Mouse (Mus musculus): ENCODE measurements around the gene Camta1. TPM values are rescaled to one million over a fixed set of nuclear protein-coding genes. Genes with fewer than 3 reads are reported as not detected.
A peak's percentile ranks its signal among the peaks of the same experiment; 100 is the strongest.

Gene Camta1
- polyA plus RNA-seq, 1 experiment from 2014 or later, result 93.9 TPM

DNA sequence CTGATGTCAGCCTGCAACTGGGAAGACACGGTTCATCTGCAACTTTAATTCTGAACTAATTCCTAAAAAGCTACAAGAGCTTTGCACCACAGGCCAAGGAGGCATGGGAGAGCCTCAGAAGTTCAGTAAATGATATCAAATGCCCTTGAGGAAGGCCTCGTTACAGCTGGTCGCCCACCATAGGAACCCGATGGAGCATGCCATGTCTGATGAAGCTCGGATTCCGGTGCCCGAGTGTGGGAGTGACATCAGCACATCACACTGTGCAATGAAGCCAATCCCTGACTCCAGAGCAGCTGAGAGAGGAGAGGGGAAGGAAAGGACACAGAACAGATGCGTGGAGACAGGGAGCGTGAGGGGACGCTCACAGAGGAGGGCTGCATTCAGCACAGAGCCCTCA lies 231.0 kb downstream of the Camta1 start:
- no peaks in the 10 kb centered on the region for H3K4me1 ChIP-seq (replicated peaks; ENCODE audit: control insufficient read depth, insufficient read depth, low read length)
- WGBS, result 72% methylated on average over 10 of the region's 10 CpGs

GRCm38 (mm10) chr4:151630231-151630630 lies 231.4 kb downstream of the Camta1 start:
- WGBS, result 54% methylated on average over 3 of the region's 3 CpGs
- Histone ChIP-seq H3K27me3 (replicated peaks; ENCODE audit: control insufficient read depth, insufficient read depth, low read length) (no peaks in the 10 kb centered on the region), H3K4me3 (ENCODE audit: low read depth, low read length) (no peak overlapping the region), H3K9me3 (ENCODE audit: control insufficient read depth, low read length) (no peaks in the 10 kb centered on the region), H3K9ac (ENCODE audit: low read depth, low read length) (no peak overlapping the region), H3K36me3 (ENCODE audit: control insufficient read depth, insufficient read depth, low read length) (no peaks in the 10 kb centered on the region), H3K4me2 (no peak overlapping the region), H3K27ac (ENCODE audit: low read depth, low read length) (no peak overlapping the region), H3K4me1 (replicated peaks; ENCODE audit: control insufficient read depth, insufficient read depth, low read length) (no peaks in the 10 kb centered on the region)
- DNase-seq (ENCODE audit: low spot score), result no peak
- no peak for ATAC-seq (replicated peaks; ENCODE audit: low FRiP score)

More for the DNA sequence above, 231.0 kb downstream of the Camta1 start:
- H3K9ac ChIP-seq (ENCODE audit: low read depth, low read length), result no peak overlapping the region
- ATAC-seq (replicated peaks; ENCODE audit: low FRiP score) (no peak), DNase-seq (ENCODE audit: low spot score) (no peak)
- H3K27me3 ChIP-seq (replicated peaks; ENCODE audit: control insufficient read depth, insufficient read depth, low read length), result no peaks in the 10 kb centered on the region
- H3K4me3 ChIP-seq (ENCODE audit: low read depth, low read length), result no peak overlapping the region
- H3K9me3 ChIP-seq (ENCODE audit: control insufficient read depth, low read length), result no peaks in the 10 kb centered on the region
- no peak overlapping the region for H3K27ac ChIP-seq (ENCODE audit: low read depth, low read length)
- no peak overlapping the region for H3K4me2 ChIP-seq
- no peaks in the 10 kb centered on the region for H3K36me3 ChIP-seq (ENCODE audit: control insufficient read depth, insufficient read depth, low read length)

- Histone ChIP-seq H3K4me2 (no peak overlapping the region), H3K4me1 (replicated peaks; ENCODE audit: control insufficient read depth, insufficient read depth, low read length) (no peaks in the 10 kb centered on the region), H3K36me3 (ENCODE audit: control insufficient read depth, insufficient read depth, low read length) (no peaks in the 10 kb centered on the region), H3K27me3 (replicated peaks; ENCODE audit: control insufficient read depth, insufficient read depth, low read length) (no peaks in the 10 kb centered on the region), H3K9me3 (ENCODE audit: control insufficient read depth, low read length) (no peaks in the 10 kb centered on the region; the same call in 1 of the 2 replicates), H3K27ac (ENCODE audit: low read depth, low read length) (no peak overlapping the region), H3K4me3 (ENCODE audit: low read depth, low read length) (no peak overlapping the region), H3K9ac (ENCODE audit: low read depth, low read length) (no peak overlapping the region)
- ATAC-seq (replicated peaks; ENCODE audit: low FRiP score) (no peak), DNase-seq (ENCODE audit: low spot score) (no peak)
- 79% methylated on average over 14 of the region's 14 CpGs for WGBS
Observed at GRCm38 (mm10) chr4:151619541-151620016, 242.1 kb downstream of the Camta1 start.

DNA sequence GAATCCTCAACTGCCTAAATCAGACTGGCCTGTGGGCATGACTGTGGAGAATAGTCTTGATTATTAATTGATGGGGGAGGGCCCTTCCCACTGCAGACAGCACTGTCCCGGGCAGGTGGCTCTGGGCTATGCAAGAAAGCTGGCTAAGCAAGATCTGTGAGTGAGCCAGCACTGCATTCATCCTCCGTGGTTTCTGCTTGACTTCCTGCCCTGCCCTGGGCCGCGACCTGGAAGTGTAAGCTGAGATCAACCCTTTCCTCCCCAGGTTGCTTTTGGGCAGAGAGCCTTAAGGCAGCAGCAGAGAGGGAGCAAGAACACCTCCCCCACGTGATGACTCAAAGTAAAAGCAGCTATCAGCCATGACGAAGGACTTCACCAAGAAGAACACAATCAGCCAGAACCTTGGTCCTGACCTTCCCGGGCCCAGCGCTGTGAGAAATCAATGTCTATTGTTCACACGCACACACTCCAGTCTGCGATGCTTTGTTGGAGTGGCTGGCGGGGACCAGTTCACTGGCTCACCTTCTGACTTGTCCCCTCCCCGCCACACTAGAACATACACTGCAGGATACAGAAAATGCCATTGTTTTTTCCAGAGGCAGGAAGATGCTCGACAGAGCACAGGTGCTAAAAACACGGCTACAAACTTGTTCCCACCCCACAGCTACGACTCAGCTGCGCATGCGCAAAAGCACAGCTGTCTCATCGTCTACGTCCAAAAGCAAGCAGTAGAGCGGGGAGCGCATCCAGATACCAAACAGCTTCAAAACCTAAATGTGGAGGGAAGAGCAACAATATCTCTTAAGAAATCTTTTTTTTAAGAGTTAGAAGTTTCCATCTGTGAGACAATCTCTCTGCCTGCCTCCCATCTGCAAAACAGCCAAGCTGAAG lies 243.0 kb downstream of the Camta1 start:
- no peak overlapping the region for H3K9ac ChIP-seq (ENCODE audit: low read depth, low read length)
- ATAC-seq (replicated peaks; ENCODE audit: low FRiP score), result no peak

DNA sequence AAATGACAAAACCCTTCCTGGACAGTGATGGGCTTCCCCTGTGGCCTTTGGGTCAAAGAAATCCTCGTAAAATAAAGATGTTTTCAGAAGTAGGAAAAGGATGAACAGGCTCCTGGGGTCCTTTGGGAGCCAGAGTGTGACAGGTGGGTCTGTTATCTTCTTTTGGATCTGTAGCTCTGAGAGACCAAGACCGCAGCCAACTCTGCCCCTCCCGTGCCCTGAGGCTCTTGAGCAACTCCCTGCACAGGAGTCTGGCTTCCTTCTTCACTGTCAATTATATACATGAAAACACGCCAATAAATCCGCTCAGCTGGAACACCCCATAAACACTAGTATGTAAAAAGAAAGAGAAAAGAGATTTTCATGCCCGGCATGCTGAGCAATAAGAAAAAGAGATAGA lies 250.1 kb downstream of the Camta1 start:
- DNase-seq (ENCODE audit: low spot score) (no peak), ATAC-seq (replicated peaks; ENCODE audit: low FRiP score) (no peak)
- 72% methylated on average over 6 of the region's 6 CpGs for WGBS
- Histone ChIP-seq H3K4me3 (ENCODE audit: low read depth, low read length) (no peak overlapping the region), H3K4me2 (no peak overlapping the region), H3K4me1 (replicated peaks; ENCODE audit: control insufficient read depth, insufficient read depth, low read length) (no peaks in the 10 kb centered on the region), H3K9me3 (ENCODE audit: control insufficient read depth, low read length) (no peaks in the 10 kb centered on the region; the same call in 1 of the 2 replicates), H3K9ac (ENCODE audit: low read depth, low read length) (no peak overlapping the region), H3K27me3 (replicated peaks; ENCODE audit: control insufficient read depth, insufficient read depth, low read length) (no peaks in the 10 kb centered on the region), H3K27ac (ENCODE audit: low read depth, low read length) (no peak overlapping the region), H3K36me3 (ENCODE audit: control insufficient read depth, insufficient read depth, low read length) (no peaks in the 10 kb centered on the region)

More for the DNA sequence above, 243.0 kb downstream of the Camta1 start:
- no peaks in the 10 kb centered on the region for H3K27me3 ChIP-seq (replicated peaks; ENCODE audit: control insufficient read depth, insufficient read depth, low read length)
- H3K36me3 ChIP-seq (ENCODE audit: control insufficient read depth, insufficient read depth, low read length), result no peaks in the 10 kb centered on the region
- H3K4me2 ChIP-seq, result no peak overlapping the region
- no peak overlapping the region for H3K27ac ChIP-seq (ENCODE audit: low read depth, low read length)
- DNase-seq (ENCODE audit: low spot score), result no peak
- no peak overlapping the region for H3K4me3 ChIP-seq (ENCODE audit: low read depth, low read length)
- no peaks in the 10 kb centered on the region; the same call in 1 of the 2 replicates for H3K9me3 ChIP-seq (ENCODE audit: control insufficient read depth, low read length)
- no peaks in the 10 kb centered on the region for H3K4me1 ChIP-seq (replicated peaks; ENCODE audit: control insufficient read depth, insufficient read depth, low read length)
- WGBS, result 47% methylated on average over 21 of the region's 21 CpGs

DNA sequence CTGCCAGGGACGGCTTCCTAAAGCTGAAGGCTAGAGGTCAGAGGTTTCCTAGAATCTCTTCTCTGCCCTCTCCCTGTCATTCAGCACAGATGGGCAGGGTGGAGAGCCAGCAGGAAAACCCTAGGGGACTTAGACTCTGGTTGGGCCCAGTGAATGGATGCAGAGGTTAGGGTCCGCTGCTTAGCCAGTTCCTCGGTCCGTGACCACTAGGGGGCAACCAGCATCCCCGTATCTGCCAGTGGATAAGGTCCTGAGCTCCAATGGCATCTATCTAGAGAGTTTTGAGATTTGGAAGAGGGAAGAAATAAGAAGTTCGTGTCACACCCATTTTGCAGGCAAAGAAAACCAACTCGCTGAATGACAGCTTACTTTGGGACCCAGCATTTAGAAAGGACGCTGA lies 251.4 kb downstream of the Camta1 start:
- ATAC-seq (replicated peaks; ENCODE audit: low FRiP score), result no peak
- Histone ChIP-seq H3K27me3 (replicated peaks; ENCODE audit: control insufficient read depth, insufficient read depth, low read length) (no peaks in the 10 kb centered on the region), H3K27ac (ENCODE audit: low read depth, low read length) (no peak overlapping the region), H3K9me3 (ENCODE audit: control insufficient read depth, low read length) (no peaks in the 10 kb centered on the region; the same call in 1 of the 2 replicates), H3K4me1 (replicated peaks; ENCODE audit: control insufficient read depth, insufficient read depth, low read length) (no peaks in the 10 kb centered on the region), H3K4me2 (no peak overlapping the region), H3K9ac (ENCODE audit: low read depth, low read length) (no peak overlapping the region), H3K4me3 (ENCODE audit: low read depth, low read length) (no peak overlapping the region), H3K36me3 (ENCODE audit: control insufficient read depth, insufficient read depth, low read length) (no peaks in the 10 kb centered on the region)
- peak; percentile 45 for DNase-seq (ENCODE audit: low spot score)
- 16% methylated on average over 8 of the region's 8 CpGs for WGBS

DNA sequence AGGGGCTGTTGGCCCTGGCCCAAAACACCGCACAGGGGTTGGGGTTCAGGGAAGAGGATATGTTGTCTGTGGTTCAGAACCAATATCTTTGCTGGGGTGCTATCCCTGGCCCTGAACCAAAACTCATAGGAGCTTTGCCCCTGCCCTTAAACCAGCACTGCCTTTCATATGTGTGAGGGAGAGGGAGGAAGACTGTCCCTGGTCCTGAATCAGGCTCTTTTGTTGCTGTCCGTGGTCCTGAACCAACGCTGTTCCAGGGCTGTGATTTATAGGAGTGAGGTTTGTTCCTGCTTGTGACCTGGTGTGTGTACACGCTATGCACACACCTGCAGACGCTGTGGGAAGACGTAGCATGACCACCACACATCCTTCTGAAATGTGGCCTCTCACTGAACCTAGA lies 256.8 kb downstream of the Camta1 start:
- Histone ChIP-seq H3K4me2 (no peak overlapping the region), H3K4me3 (ENCODE audit: low read depth, low read length) (no peak overlapping the region), H3K27ac (ENCODE audit: low read depth, low read length) (no peak overlapping the region), H3K9ac (ENCODE audit: low read depth, low read length) (no peak overlapping the region), H3K36me3 (ENCODE audit: control insufficient read depth, insufficient read depth, low read length) (no peaks in the 10 kb centered on the region), H3K9me3 (ENCODE audit: control insufficient read depth, low read length) (no peaks in the 10 kb centered on the region), H3K4me1 (replicated peaks; ENCODE audit: control insufficient read depth, insufficient read depth, low read length) (no peaks in the 10 kb centered on the region), H3K27me3 (replicated peaks; ENCODE audit: control insufficient read depth, insufficient read depth, low read length) (no peaks in the 10 kb centered on the region)
- WGBS, result 33% methylated on average over 6 of the region's 6 CpGs
- ATAC-seq (replicated peaks; ENCODE audit: low FRiP score) (0 out of 2 replicates have a peak, but pooled peaks have one; percentile 54), DNase-seq (ENCODE audit: low spot score) (peak; percentile 63)

DNA sequence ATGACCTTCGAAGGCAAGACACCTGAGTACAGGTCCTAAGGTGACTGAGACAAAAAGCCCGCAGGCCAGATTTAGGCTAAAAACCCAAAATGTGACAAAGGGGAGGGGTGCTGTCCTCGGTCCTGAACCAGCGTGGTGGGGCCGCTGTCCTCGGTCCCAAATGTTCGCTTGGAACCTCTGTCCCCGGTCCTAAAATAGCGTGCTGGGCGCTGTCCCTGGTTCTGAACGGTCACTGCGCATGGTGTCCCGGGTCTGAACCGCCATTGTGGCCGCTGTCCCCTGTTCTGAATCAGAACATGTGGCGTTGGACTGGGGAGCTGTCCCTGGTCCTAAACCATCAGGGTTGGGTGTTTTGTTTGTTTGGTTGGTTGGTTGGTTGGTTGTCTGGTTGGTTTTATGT lies 257.2 kb downstream of the Camta1 start:
- no peak overlapping the region for H3K9ac ChIP-seq (ENCODE audit: low read depth, low read length)
- H3K4me2 ChIP-seq, result no peak overlapping the region
- no peak overlapping the region for H3K27ac ChIP-seq (ENCODE audit: low read depth, low read length)
- DNase-seq (ENCODE audit: low spot score), result peak; percentile 84
- H3K4me1 ChIP-seq (replicated peaks; ENCODE audit: control insufficient read depth, insufficient read depth, low read length), result no peaks in the 10 kb centered on the region
- 12% methylated on average over 16 of the region's 16 CpGs for WGBS
- no peaks in the 10 kb centered on the region for H3K9me3 ChIP-seq (ENCODE audit: control insufficient read depth, low read length)
- no peaks in the 10 kb centered on the region for H3K27me3 ChIP-seq (replicated peaks; ENCODE audit: control insufficient read depth, insufficient read depth, low read length)
- H3K36me3 ChIP-seq (ENCODE audit: control insufficient read depth, insufficient read depth, low read length), result no peaks in the 10 kb centered on the region
- peak; percentile 61 for ATAC-seq (replicated peaks; ENCODE audit: low FRiP score)
- H3K4me3 ChIP-seq (ENCODE audit: low read depth, low read length), result no peak overlapping the region

GRCm38 (mm10) chr4:151603586-151603985 lies 258.1 kb downstream of the Camta1 start:
- WGBS, result 80% methylated on average over 9 of the region's 9 CpGs
- H3K36me3 ChIP-seq (ENCODE audit: control insufficient read depth, insufficient read depth, low read length), result no peaks in the 10 kb centered on the region
- no peaks in the 10 kb centered on the region for H3K4me1 ChIP-seq (replicated peaks; ENCODE audit: control insufficient read depth, insufficient read depth, low read length)
- H3K9ac ChIP-seq (ENCODE audit: low read depth, low read length), result no peak overlapping the region
- DNase-seq (ENCODE audit: low spot score) (no peak), ATAC-seq (replicated peaks; ENCODE audit: low FRiP score) (no peak)
- H3K27me3 ChIP-seq (replicated peaks; ENCODE audit: control insufficient read depth, insufficient read depth, low read length), result no peaks in the 10 kb centered on the region
- no peak overlapping the region for H3K4me2 ChIP-seq
- no peaks in the 10 kb centered on the region for H3K9me3 ChIP-seq (ENCODE audit: control insufficient read depth, low read length)
- H3K27ac ChIP-seq (ENCODE audit: low read depth, low read length), result no peak overlapping the region
- H3K4me3 ChIP-seq (ENCODE audit: low read depth, low read length), result no peak overlapping the region
